Mouse (Mus musculus) CH12F3 (cell line): ENCODE data around the gene Tppp3.

ENCODE experiments used
- in situ Hi-C: fragments of 300-500 bp; cut with MboI; formaldehyde crosslinking; loops from 2 replicates; pipeline ENCODE4 v1.14.3; 2020; ENCODE audit warnings: low sequenced_read_pairs

Gene Tppp3

DNA sequence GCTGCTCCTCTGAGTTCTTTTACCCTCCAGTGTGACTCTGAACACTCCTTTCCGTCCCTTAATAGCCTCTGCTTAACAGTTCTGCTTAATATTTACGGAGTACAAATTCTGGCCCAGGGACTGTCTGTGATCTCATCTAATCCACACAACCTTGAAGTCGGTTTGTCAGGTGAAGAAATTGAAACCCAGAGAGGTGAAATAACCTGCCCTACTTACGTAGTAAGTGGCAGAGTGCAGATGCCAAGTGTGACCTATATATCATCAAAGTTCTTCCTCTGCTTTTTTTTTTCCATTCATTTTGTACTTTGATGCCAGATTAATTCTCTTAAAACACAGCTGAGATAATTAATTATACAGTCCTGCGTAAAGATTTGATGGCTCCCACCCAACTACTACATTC lies 37.2 kb downstream of the Tppp3 start:
- in situ Hi-C loops = no loop called here

DNA sequence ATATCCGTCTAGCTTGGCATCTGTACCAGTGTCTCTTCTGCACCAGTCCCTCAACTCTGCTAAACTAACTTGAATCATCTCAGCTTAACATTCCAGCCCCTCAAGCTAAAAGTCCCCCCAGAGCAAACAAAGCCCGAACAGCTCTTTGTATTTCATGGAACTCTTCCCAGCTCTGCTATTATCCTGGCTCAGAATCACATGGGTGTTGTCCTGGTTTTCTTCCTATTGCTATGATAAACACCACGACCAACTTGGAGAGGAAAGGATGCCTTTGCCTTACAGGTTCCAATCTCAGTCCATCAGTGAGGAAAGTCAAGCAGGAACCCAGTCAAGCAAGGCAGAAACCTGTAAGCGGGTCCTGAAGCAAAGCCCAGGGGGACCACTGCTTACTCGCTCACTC lies 37.8 kb downstream of the Tppp3 start:
- in situ Hi-C loops = no loop called here

DNA sequence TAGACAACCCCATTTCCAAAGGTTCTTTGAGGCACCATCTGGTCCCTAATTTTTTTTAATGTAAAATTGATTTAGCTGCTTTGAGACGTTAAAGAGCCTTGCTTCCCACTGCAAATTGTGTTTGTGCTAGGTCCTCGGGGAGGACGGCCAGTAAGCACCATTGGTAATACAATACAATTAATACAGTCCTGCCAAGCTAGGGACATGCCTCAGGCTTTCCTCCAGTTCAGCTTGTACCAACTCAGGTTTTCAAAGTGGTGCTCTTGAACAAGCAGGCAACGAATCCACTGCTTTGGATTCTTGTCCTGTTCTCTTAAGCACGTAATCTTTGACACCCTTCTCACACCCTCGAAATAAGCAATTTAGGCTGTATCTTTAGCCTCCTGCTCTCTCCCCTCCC lies 38.3 kb downstream of the Tppp3 start:
- in situ Hi-C loops = no loop called here

DNA sequence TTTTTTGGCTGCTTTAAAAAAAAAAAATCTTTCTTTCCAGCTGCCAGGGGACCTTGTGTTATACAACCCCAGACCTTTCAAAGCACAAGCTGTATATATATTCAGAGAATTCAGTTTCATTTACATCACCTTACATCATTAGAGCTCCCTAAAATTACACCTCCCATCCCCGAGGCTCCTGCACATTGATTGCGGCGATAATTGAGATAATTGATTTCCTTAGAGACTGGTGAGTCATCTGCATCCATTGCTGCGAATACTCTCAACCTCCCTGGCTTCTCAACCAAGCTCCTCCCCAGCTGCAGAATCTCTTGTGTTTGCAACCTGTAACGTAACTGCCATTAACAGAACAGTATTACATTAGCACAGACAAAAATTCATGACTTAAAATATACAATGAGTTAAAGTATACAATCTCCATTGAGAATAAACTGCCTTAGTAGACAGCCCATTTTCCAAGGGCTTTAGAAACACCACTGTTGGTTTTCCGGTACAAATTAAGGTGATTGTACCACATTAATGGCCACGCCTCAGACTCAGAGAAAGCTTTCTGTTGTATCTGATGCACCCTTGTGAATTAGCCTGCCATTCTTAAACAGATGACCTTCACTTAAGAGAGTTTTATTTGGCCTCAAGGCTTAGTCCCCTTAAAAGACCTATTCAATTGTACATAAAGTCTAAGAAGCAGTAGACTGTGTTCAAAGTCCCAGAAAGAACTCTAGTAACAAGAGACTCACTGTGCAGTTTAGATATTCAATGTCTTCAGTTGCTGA lies 39.4 kb downstream of the Tppp3 start:
- in situ Hi-C loops = no loop called here

DNA sequence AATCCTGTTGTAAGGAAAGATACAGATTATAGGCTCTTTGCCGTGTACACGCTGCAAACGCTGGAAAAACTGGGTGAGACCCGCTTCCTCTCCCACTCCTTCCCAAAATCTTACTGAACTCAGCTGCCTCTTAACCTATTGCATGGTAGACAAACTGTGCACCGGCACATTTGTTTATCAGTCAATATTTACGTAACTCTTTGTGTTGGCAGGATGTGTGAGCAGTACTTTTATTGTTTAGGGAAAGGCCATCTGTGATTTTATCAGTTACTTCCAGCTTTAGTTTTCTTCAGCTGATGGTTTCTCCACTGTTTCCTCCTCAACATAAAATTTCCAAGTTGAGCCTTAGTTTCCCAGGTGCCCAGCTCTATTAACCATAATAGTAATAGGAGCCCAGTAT lies 44.4 kb downstream of the Tppp3 start:
- in situ Hi-C loops = no loop called here

DNA sequence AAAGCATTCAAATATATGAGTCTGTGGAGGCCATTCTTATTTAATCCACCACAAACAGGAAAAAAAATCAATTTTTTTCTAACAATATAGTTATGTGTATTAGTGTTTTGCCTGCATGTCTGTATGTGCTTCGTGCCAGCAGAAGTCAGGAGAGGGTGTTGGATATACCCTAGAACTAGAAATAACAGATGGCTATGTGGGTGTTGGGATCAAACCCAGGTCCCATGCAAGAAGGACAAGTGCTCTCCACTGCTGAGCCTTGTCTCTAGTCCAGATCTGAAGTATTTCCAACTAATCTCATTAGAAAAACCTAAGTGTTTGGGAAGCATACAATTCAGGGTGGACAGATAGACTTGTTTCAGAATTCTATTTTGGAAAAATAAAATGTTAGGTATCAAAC lies 49.3 kb downstream of the Tppp3 start:
- in situ Hi-C loops = no loop called here

DNA sequence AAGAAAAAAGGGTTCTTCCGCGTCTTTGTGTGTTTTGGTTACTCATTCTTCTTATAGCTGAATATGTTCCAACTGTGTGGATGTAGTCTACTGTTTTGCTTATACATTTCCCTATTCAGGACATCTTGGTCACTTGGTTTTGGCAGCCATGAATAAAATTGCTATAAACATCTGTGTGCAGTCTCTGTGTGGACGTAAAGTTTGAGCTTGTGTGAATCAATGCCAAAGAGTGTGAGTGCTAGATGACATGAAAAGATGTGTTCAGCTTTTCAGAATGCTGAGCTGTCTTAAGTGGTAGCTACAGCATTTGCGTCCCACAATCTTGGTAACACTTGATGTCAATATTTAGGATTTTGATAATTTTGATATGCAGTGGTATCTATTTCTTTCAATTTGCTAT lies 51.5 kb downstream of the Tppp3 start:
- in situ Hi-C loops = no loop called here

DNA sequence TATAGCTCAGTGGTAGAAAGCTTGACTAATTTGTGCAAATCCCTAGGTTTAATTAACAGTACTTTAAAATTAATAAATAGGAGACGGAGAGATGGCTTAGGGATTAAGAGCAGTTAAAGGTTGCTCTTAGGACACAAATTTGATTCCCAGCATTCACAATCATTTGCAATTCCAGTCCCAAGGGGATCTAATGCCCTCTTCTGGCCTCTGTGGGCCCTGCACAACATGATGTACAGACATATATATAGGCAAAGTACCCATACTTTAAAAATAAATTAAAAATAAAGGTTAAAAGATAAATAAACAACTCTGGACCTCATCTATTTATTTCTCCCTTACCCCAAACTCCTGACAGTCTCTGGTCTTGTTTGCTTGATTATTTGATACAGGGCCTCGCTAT lies 52.3 kb downstream of the Tppp3 start:
- in situ Hi-C loops = no loop called here
